Mouse (Mus musculus): ENCODE measurements around the gene Uqcc2.

DNA sequence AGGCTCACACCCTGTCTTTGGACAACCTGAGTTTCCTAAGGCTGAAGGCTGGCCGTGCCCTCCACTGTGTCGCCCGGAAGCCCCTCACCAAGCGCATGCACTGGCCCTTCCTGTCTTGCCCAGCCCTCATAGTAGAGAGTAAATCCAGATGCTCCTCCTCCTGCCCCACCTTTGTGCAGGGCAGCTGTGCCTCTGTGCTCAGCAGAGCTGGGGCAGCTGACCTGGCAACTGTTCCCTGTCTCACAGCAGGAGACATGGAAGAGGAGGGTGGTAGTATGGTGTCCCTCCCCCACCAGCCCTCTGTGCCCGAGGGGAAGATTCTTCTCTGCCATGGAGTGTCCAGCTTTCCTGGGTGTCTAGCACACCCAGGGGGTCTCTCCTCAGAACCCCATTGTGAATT is 32.0 kb downstream of the Uqcc2 start:
- TF ChIP-seq CTCF (IDR thresholded peaks at IDR 0.05; ENCODE audit: low read depth, low read length) (no peak), POLR2A (IDR thresholded peaks at IDR 0.05; ENCODE audit: borderline replicate concordance, low read depth, low read length) (no peak)
